Mouse (Mus musculus): ENCODE measurements around the gene Klk1b1. TPM values are rescaled to one million over a fixed set of nuclear protein-coding genes. Genes with fewer than 3 reads are reported as not detected.
A peak's percentile ranks its signal among the peaks of the same experiment; 100 is the strongest.

The Klk1b1 gene
- total and polyA plus RNA-seq, 3 experiments, result not detected

DNA sequence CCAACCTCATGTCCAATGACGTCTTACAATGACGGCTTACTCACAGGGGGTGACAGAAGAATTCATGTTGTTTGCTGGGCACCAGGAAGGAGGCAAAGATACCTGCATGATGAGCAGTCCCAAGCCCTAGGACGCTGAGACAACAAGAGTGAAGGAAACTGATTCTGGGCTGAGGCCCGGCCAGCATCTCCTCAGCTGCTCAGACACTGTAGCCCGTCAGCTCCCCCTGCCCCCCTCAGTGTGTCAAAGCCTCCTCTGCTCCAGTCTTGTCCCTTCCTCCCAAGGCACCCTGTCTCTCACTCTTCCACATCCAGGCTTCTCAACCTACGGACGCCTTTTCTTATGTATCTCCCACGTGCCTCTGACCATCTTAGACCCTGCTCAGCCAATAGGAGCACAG, 47.7 kb upstream of the Klk1b1 start:
- in situ Hi-C loops (cut with MboI; ENCODE audit: low pct_ligation_motif_present, low pct_unique_long_range_greater_than_20kb, low sequenced_read_pairs), result no loop called here
- no peak overlapping the region for H3K27ac ChIP-seq (ENCODE audit: insufficient read depth, low read depth)
- TF ChIP-seq UBTF (IDR thresholded peaks at IDR 0.05; ENCODE audit: low read depth, low read length) (no peak), ZNF384 (IDR thresholded peaks at IDR 0.05; ENCODE audit: low read depth, low read length) (no peak), MXI1 (IDR thresholded peaks at IDR 0.05; ENCODE audit: low read depth, low read length) (no peak), MAZ (IDR thresholded peaks at IDR 0.05; ENCODE audit: low read depth, low read length) (no peak)
- DNase-seq (ENCODE audit: extremely low read depth), result no peak
- H3K9ac ChIP-seq (ENCODE audit: insufficient read depth, low read depth), result no peak overlapping the region
- H3K4me2 ChIP-seq (ENCODE audit: insufficient read depth, low read depth, poor library complexity, severe bottlenecking), result no peak overlapping the region
- peaks cover 0 to 8% of the 10 kb centered on the region in 2 experiments; a peak in 2 of 4 replicates for H3K4me1 ChIP-seq (ENCODE audit: control insufficient read depth in 1 of 2, insufficient read depth in 2 of 2)
- dilution Hi-C loops (cut with MboI; ENCODE audit: extremely low pct_ligation_motif_present, extremely low pct_unique_long_range_greater_than_20kb, low sequenced_read_pairs), result no loop called here
- no peaks in the 10 kb centered on the region for H3K79me2 ChIP-seq (replicated peaks; ENCODE audit: control insufficient read depth, extremely low read depth, insufficient read depth, poor library complexity, severe bottlenecking)
- H3K36me3 ChIP-seq (replicated peaks in 1 of 2; ENCODE audit: control insufficient read depth in 1 of 2, insufficient read depth in 1 of 2, low read length in 1 of 2), result no peaks in the 10 kb centered on the region
- no peak overlapping the region for H3K4me3 ChIP-seq (replicated peaks in 1 of 3; ENCODE audit: low read depth in 2 of 3, low read length in 2 of 3, poor library complexity in 1 of 3)
- peaks cover 82% of the 10 kb centered on the region for H3K27me3 ChIP-seq (replicated peaks)
- H3K9me3 ChIP-seq (replicated peaks; ENCODE audit: low read length), result no peaks in the 10 kb centered on the region

- Histone ChIP-seq H3K4me3 (replicated peaks in 1 of 3; ENCODE audit: low read depth in 2 of 3, low read length in 2 of 3, poor library complexity in 1 of 3) (no peak overlapping the region), H3K36me3 (replicated peaks in 1 of 2; ENCODE audit: control insufficient read depth in 1 of 2, insufficient read depth in 1 of 2, low read length in 1 of 2) (no peaks in the 10 kb centered on the region), H3K9me3 (replicated peaks; ENCODE audit: low read length) (no peaks in the 10 kb centered on the region), H3K27ac (ENCODE audit: insufficient read depth, low read depth) (no peak overlapping the region), H3K27me3 (replicated peaks) (peaks cover 87% of the 10 kb centered on the region), H3K79me2 (replicated peaks; ENCODE audit: control insufficient read depth, extremely low read depth, insufficient read depth, poor library complexity, severe bottlenecking) (no peaks in the 10 kb centered on the region), H3K4me2 (ENCODE audit: insufficient read depth, low read depth, poor library complexity, severe bottlenecking) (no peak overlapping the region), H3K4me1 (ENCODE audit: control insufficient read depth in 1 of 2, insufficient read depth in 2 of 2) (peaks cover 0 to 8% of the 10 kb centered on the region in 2 experiments; a peak in 2 of 4 replicates), H3K9ac (ENCODE audit: insufficient read depth, low read depth) (no peak overlapping the region)
- in situ Hi-C loops (cut with MboI; ENCODE audit: low pct_ligation_motif_present, low pct_unique_long_range_greater_than_20kb, low sequenced_read_pairs) (loop anchor here (5.0 kb wide), 1 partner anchor 38 kb away; the partner anchor contains the start of gene Klk4), dilution Hi-C loops (cut with MboI; ENCODE audit: extremely low pct_ligation_motif_present, extremely low pct_unique_long_range_greater_than_20kb, low sequenced_read_pairs) (no loop called here)
- peak; percentile 76 for DNase-seq (ENCODE audit: extremely low read depth)
- TF ChIP-seq SMC3 (IDR thresholded peaks at IDR 0.05; ENCODE audit: low read depth, low read length), result peak; percentile 75
- no peak for TF ChIP-seq MAZ (IDR thresholded peaks at IDR 0.05; ENCODE audit: low read depth, low read length)
- TF ChIP-seq CTCF (conservative IDR thresholded peaks at IDR 0.05 in 1 of 2, IDR thresholded peaks at IDR 0.05 in 1 of 2; ENCODE audit: low read depth in 2 of 2, low read length in 2 of 2), result peak; percentile 75 to 84
- TF ChIP-seq RAD21 (IDR thresholded peaks at IDR 0.05; ENCODE audit: low read depth, low read length), result peak; percentile 61
Observed at GRCm38 (mm10) chr7:43919559-43920451, 46.7 kb upstream of the Klk1b1 start.

GRCm38 (mm10) chr7:43920582-43920981, 46.0 kb upstream of the Klk1b1 start:
- Histone ChIP-seq H3K9me3 (replicated peaks; ENCODE audit: low read length) (no peaks in the 10 kb centered on the region), H3K4me1 (ENCODE audit: control insufficient read depth in 1 of 2, insufficient read depth in 2 of 2) (peaks cover 0 to 8% of the 10 kb centered on the region in 2 experiments; a peak in 2 of 4 replicates), H3K9ac (ENCODE audit: insufficient read depth, low read depth) (no peak overlapping the region), H3K4me3 (replicated peaks in 1 of 3; ENCODE audit: low read depth in 2 of 3, low read length in 2 of 3, poor library complexity in 1 of 3) (no peak overlapping the region), H3K27me3 (replicated peaks) (peaks cover 87% of the 10 kb centered on the region), H3K4me2 (ENCODE audit: insufficient read depth, low read depth, poor library complexity, severe bottlenecking) (no peak overlapping the region), H3K36me3 (replicated peaks in 1 of 2; ENCODE audit: control insufficient read depth in 1 of 2, insufficient read depth in 1 of 2, low read length in 1 of 2) (no peaks in the 10 kb centered on the region), H3K79me2 (replicated peaks; ENCODE audit: control insufficient read depth, extremely low read depth, insufficient read depth, poor library complexity, severe bottlenecking) (no peaks in the 10 kb centered on the region), H3K27ac (ENCODE audit: insufficient read depth, low read depth) (no peak overlapping the region)
- no peak for DNase-seq (ENCODE audit: extremely low read depth)
- dilution Hi-C loops (cut with MboI; ENCODE audit: extremely low pct_ligation_motif_present, extremely low pct_unique_long_range_greater_than_20kb, low sequenced_read_pairs) (no loop called here), in situ Hi-C loops (cut with MboI; ENCODE audit: low pct_ligation_motif_present, low pct_unique_long_range_greater_than_20kb, low sequenced_read_pairs) (loop anchor here (5.0 kb wide), 1 partner anchor 38 kb away; the partner anchor contains the start of gene Klk4)
- no peak for TF ChIP-seq NRF1 (IDR thresholded peaks at IDR 0.05; ENCODE audit: low read depth, low read length)
- TF ChIP-seq MAFK (IDR thresholded peaks at IDR 0.05; ENCODE audit: insufficient replicate concordance, low read length), result no peak
- TF ChIP-seq MEF2A (IDR thresholded peaks at IDR 0.05; ENCODE audit: borderline replicate concordance, low read depth, low read length), result no peak
- no peak for TF ChIP-seq JUN (IDR thresholded peaks at IDR 0.05; ENCODE audit: insufficient read depth, low read depth, low read length)
- no peak for TF ChIP-seq EP300 (IDR thresholded peaks at IDR 0.05; ENCODE audit: low read length)
- no peak for TF ChIP-seq GABPA (IDR thresholded peaks at IDR 0.05; ENCODE audit: insufficient replicate concordance, low read depth, low read length)
- TF ChIP-seq MYC (IDR thresholded peaks at IDR 0.05; ENCODE audit: low read depth, low read length), result no peak
- TF ChIP-seq POLR2AphosphoS2 (IDR thresholded peaks at IDR 0.05; ENCODE audit: low read depth, low read length), result no peak
- no peak for TF ChIP-seq TCF12 (IDR thresholded peaks at IDR 0.05; ENCODE audit: low read depth, low read length)

All from CH12.LX (cell line).